ENCODE assay signal across 1 mouse cellular context in the genomic region with DNA sequence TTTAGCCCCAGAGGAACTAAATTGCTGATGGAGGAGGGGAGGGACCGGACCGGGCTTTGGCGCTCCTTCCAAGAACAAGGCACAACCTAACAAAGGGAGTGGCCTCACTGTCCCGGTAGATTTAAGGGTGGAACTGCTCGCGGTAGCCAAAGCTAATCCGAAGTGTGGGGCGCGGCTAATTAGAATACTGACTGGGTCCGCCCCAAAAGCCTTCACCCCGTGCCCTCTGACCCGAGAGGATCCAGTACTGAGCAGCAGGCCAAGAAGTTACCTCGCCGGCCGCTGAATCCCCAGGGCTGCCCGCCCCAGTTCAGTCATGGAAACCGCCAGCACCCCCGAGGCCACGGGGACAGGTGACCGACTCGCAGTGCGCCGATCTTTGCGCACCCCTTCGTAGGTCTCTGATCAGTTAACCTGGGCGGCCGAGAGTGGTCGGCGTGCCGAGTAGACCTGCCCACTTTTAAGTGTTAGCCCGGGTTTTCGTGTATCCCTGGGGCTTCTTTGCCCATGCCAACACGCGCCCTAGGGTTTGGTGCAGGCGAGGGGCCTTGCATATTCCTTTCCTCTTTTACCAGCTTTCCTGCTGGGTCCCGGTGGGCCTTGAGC.
TF ChIP-seq lines count a peak whose summit lies in the region.

Gene Pym1 (plus strand): TSS at position 244 of the 606 bp plus-strand sequence.

TF ChIP-seq in MEL, 35 proteins besides CTCF, POLR2A, EP300 and RAD21 (continued from another document):
- TF ChIP-seq USF2 (IDR thresholded peaks at IDR 0.05; ENCODE audit: borderline replicate concordance in 1 of 2, insufficient read depth in 1 of 2, low read depth in 1 of 2, low read length in 2 of 2) (no peak), POLR2AphosphoS2 (IDR thresholded peaks at IDR 0.05; ENCODE audit: low read length) (peak; percentile 69; the same call in 1 of the 2 replicates), USF1 (IDR thresholded peaks at IDR 0.05; ENCODE audit: low read depth, low read length) (no peak), ETS1 (IDR thresholded peaks at IDR 0.05; ENCODE audit: low read depth, low read length) (no peak), BHLHE40 (IDR thresholded peaks at IDR 0.05; ENCODE audit: borderline replicate concordance, low read depth, low read length) (no peak), CHD1 (IDR thresholded peaks at IDR 0.05; ENCODE audit: low read depth, low read length) (no peak), TAL1 (IDR thresholded peaks at IDR 0.05; ENCODE audit: low read length) (no peak)
TF ChIP-seq in MEL: peak in this region for 14.
